In the genomic region with DNA sequence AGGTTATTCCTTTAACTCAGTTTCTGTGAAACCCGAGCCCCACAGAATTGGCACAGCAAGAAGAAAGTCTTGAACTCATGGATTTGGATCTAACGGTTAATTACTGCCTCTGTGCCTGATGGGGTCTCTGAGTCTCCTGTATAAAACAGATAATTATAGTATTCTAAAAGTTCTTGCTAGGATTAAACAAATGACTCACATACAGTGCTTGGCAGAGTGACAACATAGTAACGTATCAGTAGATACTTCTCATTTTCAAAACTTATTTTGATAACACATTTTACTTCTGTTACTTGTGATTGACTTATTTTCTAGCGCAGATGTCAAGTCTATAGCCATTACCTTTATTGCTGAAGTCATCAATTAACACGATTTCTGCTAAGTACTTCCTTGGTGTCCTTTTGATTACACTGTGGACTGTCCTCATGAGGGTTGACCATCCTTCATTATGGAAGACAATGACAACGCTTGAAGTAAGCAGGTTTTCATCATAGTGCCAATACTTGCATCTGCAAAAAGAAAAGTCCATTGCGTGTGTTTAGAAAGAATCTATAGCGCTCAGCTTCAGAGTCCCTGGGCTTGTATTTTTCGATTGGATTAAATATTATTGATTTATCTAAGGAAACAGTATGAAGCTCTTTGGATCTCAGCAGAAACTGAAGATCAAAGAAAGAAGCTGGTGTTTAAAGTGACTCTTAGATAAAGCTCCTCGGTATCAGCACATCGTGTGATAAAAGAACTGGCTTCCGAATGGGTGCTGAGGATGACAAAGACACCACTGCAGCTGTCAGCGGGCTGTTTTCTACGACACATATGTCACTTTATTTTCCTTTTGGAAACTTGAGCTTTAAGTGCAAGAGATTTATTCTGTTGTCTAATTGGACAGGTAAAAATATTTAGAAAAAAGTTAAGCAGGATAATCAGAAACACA, we compare ENCODE assay signal across 15 mouse cellular contexts.
"Had no signal": no experiment of that assay in that cellular context is flagged by ENCODE, and none has a peak within 500 bp of the region (broad histone marks: within the 10 kb centered on the region; RNA-seq: fewer than 3 reads in every experiment).

No protein-coding gene starts in this region.

- H3K9ac ChIP-seq: neural tube, embryonic 15.5 days; stomach, embryonic 15.5 days had no signal

- H3K4me2 ChIP-seq: neural tube, embryonic 15.5 days; stomach, embryonic 15.5 days had no signal

- H3K4me1 ChIP-seq: neural tube, embryonic 15.5 days; stomach, embryonic 15.5 days had no signal

- H3K27ac ChIP-seq: neural tube, embryonic 15.5 days; stomach, embryonic 15.5 days; stomach, postnatal 0 days had no signal

- H3K9me3 ChIP-seq: neural tube, embryonic 15.5 days; stomach, embryonic 15.5 days had no signal

- H3K36me3 ChIP-seq: stomach, embryonic 15.5 days had no signal

- H3K4me3 ChIP-seq: neural tube, embryonic 15.5 days; stomach, embryonic 15.5 days had no signal

- DNase-seq: retina, postnatal 1 day; right cerebral cortex, adult 18-20 months; right cerebral cortex, postnatal 14 days; right cerebral cortex, postnatal 25 days; right cerebral cortex, postnatal 4 days; spleen, adult 18-20 months; thymus, adult 18-20 months; thymus, adult 2 months; thymus, postnatal 14 days; thymus, postnatal 25 days; thymus, postnatal 36 days; thymus, postnatal 4 days had no signal

- H3K27me3 ChIP-seq: neural tube, embryonic 15.5 days; stomach, embryonic 15.5 days had no signal
